Mouse (Mus musculus) layer of hippocampus, adult 2 months (tissue): ENCODE data around the gene Map2k1. TPM values are rescaled to one million over a fixed set of nuclear protein-coding genes. Genes with fewer than 3 reads are reported as not detected.
"Not testable (repeated sequence)": the region's sequence is repeated elsewhere in the genome, so short reads cannot be mapped to it uniquely, and the experiment has no call there.

ENCODE experiments used
- DNase-seq, 2 experiments: peaks; one replicate each; pipeline ENCODE4 v3.0.0; 2022; ENCODE audit warnings: low spot score in 2 of 2
- H3K27ac ChIP-seq: fragments of 200-600 bp; 2 replicates; pipeline ENCODE4 v1.8.1; 2022
- H3K4me3 ChIP-seq: fragments of 200-600 bp; 2 replicates; pipeline ENCODE4 v1.8.1; 2022; ENCODE audit warnings: mild to moderate bottlenecking
- CTCF ChIP-seq: fragments of 200-600 bp; conservative IDR thresholded peaks from 2 replicates; pipeline ENCODE4 v1.8.1; 2022; ENCODE audit warnings: antibody characterized with exemption, mild to moderate bottlenecking, moderate library complexity
- long read RNA-seq, 2 experiments: library from polyadenylated mRNA; stranded (forward); transcript quantifications; one replicate each; pipeline ENCODE4 v2.0.0; 2021; ENCODE audit warnings: borderline mapping rate in 2 of 2
- total RNA-seq, 2 experiments: library from RNA; stranded (reverse); gene quantifications; 2 replicates each; pipeline ENCODE4 v1.2.3; 2021

Map2k1 gene
- total RNA-seq = 100 to 1,000 TPM; 329 to 346 TPM
- long read RNA-seq, experiment 1, transcript Map2k1-201 (11 exons, 2,436 nt) = major isoform, 216 of 241 reads
- long read RNA-seq, experiment 1, partial matches to known transcripts = 15 of 241 reads
- long read RNA-seq, experiment 1, other reads (novel, unspliced or antisense) = 10 of 241 reads
- long read RNA-seq, experiment 2, transcript Map2k1-201 (11 exons, 2,436 nt) = major isoform, 344 of 376 reads
- long read RNA-seq, experiment 2, partial matches to known transcripts = 16 of 376 reads
- long read RNA-seq, experiment 2, other reads (novel, unspliced or antisense) = 15 of 376 reads

DNA sequence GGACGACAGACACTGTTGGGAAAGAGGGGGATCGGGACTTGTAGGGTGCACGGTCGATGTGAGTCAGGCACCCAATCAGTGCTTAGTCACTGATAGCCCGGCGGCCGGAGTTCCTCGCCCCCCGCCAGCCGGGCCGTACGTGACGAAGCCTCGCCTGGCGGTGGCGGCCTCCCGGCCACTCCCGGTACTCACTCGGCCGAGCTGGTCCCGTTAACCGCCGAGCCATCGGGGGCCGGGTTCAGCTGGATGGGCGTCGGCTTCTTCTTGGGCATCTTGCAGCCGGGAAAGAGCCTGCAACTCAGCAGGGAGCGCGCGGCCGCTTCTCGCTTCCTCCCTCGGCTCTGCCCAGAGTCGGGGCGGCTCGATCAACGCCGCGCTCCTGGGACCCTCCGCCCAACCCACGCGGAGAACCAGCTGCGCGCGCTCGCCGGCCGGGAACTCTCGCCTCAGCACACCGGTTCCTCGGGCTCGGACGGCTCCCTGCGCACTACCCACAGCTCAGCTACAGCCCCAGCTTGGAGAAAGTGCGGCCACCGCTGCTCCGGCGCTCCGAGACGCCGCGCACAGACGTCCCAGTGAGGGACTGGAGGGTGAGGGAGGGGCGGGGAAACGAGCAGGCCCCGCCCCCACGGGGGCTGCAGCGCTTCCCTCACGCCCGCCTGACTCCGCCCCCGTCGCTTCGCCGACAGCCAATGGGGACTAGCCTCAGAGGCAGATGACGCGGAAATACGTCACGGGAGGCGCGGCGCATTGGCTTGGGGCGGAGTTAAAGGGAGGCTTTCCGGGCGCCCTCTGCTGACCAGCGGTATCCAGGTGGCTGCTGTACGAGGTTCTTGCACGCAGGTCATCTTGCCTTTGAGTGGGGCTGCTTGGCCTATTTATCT, at the start of gene Map2k1:
Map2k1 (minus strand) TSS at position 611 of the 884 bp plus-strand sequence.
- Histone ChIP-seq H3K27ac (peak within 1 kb of the TSS; percentile 96), H3K4me3 (peak within 1 kb of the TSS; percentile 90)
- peak; percentile 85 for TF ChIP-seq CTCF
- DNase-seq = peak; percentile 100

DNA sequence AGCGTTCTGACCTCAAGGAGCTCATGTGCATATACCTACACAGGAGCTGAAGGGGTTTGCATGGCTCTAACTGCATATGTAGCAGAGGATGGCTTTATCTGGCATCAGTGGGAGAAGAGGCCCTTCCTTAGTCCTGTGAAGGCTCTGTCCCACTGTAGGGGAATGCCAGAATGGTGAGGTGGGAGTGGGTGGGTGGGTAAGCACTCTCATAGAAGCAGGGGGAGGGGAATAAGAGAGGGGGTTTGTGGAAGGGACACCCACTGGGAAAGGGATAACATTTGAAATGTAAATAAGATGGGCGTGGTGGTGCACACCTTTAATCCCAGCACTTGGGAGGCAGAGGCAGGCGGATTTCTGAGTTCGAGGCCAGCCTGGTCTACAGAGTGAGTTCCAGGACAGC, 49.7 kb upstream of the Map2k1 start:
- H3K4me3 ChIP-seq, DNase-seq, H3K27ac ChIP-seq: not testable (repeated sequence)

DNA sequence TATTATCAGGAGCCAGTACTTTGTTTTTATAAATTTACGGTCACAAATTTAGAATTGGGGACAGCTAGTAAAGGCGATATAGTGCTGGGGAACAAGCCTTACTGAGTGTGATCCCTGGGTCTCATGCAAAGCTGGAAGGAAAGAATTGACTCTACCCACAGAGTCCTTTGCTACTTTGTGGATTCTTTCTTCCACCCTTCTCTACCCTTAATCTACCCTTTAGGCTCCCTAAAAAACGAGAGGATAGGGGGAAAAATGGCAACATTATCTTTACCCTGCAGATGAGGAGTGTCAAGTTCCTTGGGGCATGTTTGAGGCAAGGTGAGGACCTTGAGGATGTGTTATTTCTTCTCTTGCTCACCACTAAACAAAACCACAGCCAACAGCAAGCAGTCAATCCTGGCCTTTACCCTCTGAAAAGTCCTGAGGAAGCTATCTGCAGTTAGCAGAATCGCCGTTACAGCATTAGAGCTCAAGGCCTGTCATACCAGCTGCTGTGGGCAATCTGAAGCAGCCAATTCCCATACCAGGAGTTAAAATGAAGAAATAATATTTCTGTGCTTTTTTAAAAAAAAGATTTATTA, 29.1 kb upstream of the Map2k1 start:
- no peak for DNase-seq
- TF ChIP-seq CTCF = no peak
- Histone ChIP-seq H3K27ac (no peak overlapping the region), H3K4me3 (peak overlapping the region; percentile 71)

- no peak for TF ChIP-seq CTCF
- no peak for DNase-seq
- H3K27ac ChIP-seq = peak overlapping the region; percentile 81
- H3K4me3 ChIP-seq = peak overlapping the region; percentile 71
Observed at GRCm38 (mm10) chr9:64281781-64282178, 28.3 kb upstream of the Map2k1 start.

DNA sequence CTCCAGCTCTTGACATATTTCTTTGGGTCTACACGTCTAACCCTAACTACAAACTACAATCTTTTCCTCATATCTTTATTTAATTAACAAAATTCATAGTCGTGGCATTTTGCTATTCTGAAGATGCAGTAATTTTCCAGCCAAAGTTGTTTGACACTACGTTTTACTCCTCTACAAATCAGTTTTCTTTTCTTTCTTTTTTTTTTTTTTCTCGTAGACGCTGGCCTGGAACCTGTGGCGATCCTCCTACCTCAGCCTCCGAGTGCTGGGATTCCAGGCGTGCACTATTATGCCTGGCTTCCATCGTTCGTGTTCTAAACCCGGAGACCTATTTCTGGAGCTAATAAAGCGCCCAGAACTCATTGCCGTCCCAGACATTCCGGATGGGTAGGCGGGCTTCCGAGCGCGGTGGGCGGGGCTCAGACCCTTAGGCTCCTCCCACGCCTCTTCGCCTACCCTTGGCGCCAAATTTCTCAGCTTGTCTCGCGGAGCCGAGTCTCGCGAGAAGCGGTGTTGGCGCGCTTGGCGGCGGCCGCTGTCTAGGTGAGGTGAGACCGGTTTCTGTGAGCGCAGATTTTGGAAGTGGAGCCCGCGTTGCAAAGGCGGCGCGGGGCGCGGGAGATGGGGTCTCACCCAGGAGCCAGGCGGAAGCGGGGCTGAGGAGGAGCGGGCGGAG, 27.8 kb upstream of the Map2k1 start, which contains the start of gene Tipin:
Tipin (plus strand) TSS at position 477 of the 676 bp plus-strand sequence.
- H3K27ac ChIP-seq = peak within 1 kb of the TSS; percentile 81
- no peak for TF ChIP-seq CTCF
- DNase-seq = peak; percentile 90 to 93
- peak within 1 kb of the TSS; percentile 71 for H3K4me3 ChIP-seq

- no peak overlapping the region for H3K4me3 ChIP-seq
- H3K27ac ChIP-seq = no peak overlapping the region
- DNase-seq = no peak
- TF ChIP-seq CTCF = no peak
Observed at GRCm38 (mm10) chr9:64278665-64279310, 25.4 kb upstream of the Map2k1 start.

GRCm38 (mm10) chr9:64277706-64278105, 24.3 kb upstream of the Map2k1 start:
- peak; percentile 85 for TF ChIP-seq CTCF
- Histone ChIP-seq H3K27ac (no peak overlapping the region), H3K4me3 (no peak overlapping the region)
- peak; percentile 9 to 73 for DNase-seq

DNA sequence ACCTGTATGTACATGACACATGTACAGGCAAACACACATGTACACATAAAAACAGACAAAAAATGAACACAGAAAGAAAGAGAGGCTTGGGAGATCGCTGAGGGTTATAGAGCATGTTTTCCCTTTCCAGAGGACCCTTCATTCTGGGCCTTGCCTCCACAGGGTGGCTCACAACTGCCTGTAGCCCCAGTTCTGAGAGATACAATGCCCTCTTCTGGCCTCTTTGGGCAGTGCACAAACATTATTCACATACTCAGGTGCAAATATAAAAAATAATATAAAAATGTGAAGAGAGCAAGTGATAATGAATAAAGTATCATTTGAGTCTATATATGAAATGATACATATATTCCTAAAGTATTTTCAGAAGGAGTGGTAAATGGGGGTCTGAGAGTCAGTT, 21.5 kb upstream of the Map2k1 start:
- TF ChIP-seq CTCF = peak; percentile 58
- Histone ChIP-seq H3K4me3 (no peak overlapping the region), H3K27ac (no peak overlapping the region)
- DNase-seq = no peak

DNA sequence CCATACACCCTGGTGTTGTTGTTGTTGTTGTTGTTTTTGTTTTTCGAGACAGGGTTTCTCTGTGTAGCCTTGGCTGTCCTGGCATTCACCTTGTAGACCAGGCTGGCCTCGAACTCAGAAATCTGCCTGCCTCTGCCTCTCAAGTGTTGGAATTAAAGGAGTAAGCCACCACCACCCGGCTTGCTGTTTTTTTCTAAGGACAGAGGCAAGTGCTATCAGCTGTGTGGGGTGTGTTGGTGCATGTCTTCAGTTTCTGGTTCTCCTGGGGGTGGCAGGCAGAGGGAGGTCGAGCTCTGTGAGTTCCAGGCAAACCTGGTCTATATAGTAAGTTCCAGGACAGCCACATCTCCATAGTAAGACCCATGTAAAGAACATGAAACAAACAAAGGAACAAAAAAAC, 20.9 kb upstream of the Map2k1 start:
- TF ChIP-seq CTCF = no peak
- Histone ChIP-seq H3K27ac (no peak overlapping the region), H3K4me3 (no peak overlapping the region)
- no peak for DNase-seq

DNA sequence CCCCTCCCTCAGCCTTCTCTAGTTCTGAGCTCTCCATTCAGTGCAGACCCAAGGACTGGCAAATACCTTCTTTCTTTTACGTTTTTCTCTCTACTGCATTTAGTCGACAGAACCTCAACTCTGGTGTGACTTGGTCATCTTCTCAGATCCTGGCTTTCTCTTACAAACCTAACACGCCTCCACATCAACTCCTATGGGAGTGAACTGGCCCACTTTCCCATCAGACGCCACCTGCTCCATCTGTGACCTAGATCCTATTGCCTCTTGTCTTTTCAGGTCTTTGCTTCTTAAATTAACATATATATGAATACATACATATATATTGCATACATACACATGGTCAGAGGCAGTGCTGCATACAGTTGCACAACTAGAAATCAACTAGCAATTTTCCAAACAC, 20.3 kb upstream of the Map2k1 start:
- no peak for DNase-seq
- H3K4me3 ChIP-seq = no peak overlapping the region

DNA sequence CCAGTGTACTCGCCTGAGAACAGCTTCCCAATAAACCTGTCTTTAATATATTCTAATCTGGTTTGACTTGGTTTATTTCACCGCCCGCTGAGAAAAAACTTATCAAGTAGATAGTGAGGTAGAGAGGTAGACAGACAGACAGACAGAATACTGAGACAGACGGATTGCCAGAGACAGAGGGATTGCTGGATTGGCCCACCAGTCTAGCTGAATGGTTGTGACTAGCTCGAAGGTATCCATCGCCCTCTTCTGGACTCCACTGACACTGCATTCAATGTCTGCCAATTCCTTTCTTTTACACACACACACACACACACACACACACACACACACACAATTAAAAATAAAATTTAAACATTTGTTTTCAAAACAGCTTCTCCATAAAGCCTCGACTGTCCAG, 19.2 kb upstream of the Map2k1 start:
- DNase-seq = peak; percentile 48 to 65
- H3K4me3 ChIP-seq = no peak overlapping the region
- TF ChIP-seq CTCF = peak; percentile 68
- H3K27ac ChIP-seq = no peak overlapping the region

More for the DNA sequence above, 20.3 kb upstream of the Map2k1 start:
- TF ChIP-seq CTCF = no peak
- no peak overlapping the region for H3K27ac ChIP-seq

GRCm38 (mm10) chr9:64271249-64271648, 17.8 kb upstream of the Map2k1 start:
- TF ChIP-seq CTCF = no peak
- H3K4me3 ChIP-seq = no peak overlapping the region
- DNase-seq = no peak
- H3K27ac ChIP-seq = no peak overlapping the region

GRCm38 (mm10) chr9:64268836-64269235, 15.4 kb upstream of the Map2k1 start:
- not testable (repeated sequence) for DNase-seq, H3K4me3 ChIP-seq, H3K27ac ChIP-seq
